Mouse (Mus musculus) CH12.LX (cell line): ENCODE measurements around the gene Cadm1. TPM values are rescaled to one million over a fixed set of nuclear protein-coding genes. Genes with fewer than 3 reads are reported as not detected.

Experiments
- DNase-seq: peaks from one replicate; pipeline ENCODE4 v3.0.0-alpha.2; 2013; ENCODE audit errors: extremely low read depth
- H3K27ac ChIP-seq: 2 replicates; pipeline ENCODE4 v1.5.1; 2012; ENCODE audit warnings: low read depth, mild to moderate bottlenecking, control low read depth, moderate library complexity; ENCODE audit not compliant: insufficient read depth
- H3K27me3 ChIP-seq: replicated peaks from 2 replicates; pipeline ENCODE3; 2012; ENCODE audit warnings: inconsistent platforms
- H3K36me3 ChIP-seq, 2 experiments: replicated peaks in 1 of 2; 2 replicates each; pipeline versions ENCODE3 to v1.6.1; 2012; ENCODE audit warnings: inconsistent platforms in 1 of 2, low read length in 1 of 2, mild to moderate bottlenecking in 1 of 2, mixed read lengths in 1 of 2, moderate library complexity in 1 of 2; ENCODE audit not compliant: control insufficient read depth in 1 of 2, insufficient read depth in 1 of 2
- H3K4me1 ChIP-seq, 2 experiments: 2 replicates each; pipeline ENCODE4 v1.6.1; 2012; ENCODE audit warnings: inconsistent platforms in 1 of 2, moderate library complexity in 1 of 2; ENCODE audit not compliant: insufficient read depth in 2 of 2, control insufficient read depth in 1 of 2
- H3K4me2 ChIP-seq: 2 replicates; pipeline ENCODE4 v1.6.1; 2012; ENCODE audit warnings: low read depth, mild to moderate bottlenecking, control low read depth; ENCODE audit not compliant: poor library complexity, insufficient read depth, severe bottlenecking
- H3K4me3 ChIP-seq, 3 experiments: fragments of 150-350 bp in 1 of 3; sonication (generic) in 1 of 3; replicated peaks in 1 of 3; 2 replicates each; pipeline versions ENCODE3 to v1.5.1; 2011 to 2012; ENCODE audit warnings: low read depth in 2 of 3, low read length in 2 of 3, mild to moderate bottlenecking in 2 of 3, moderate library complexity in 2 of 3, control low read depth in 1 of 3, improper control_type of control experiment in 1 of 3, inconsistent platforms in 1 of 3, mixed read lengths in 1 of 3; ENCODE audit not compliant: poor library complexity in 1 of 3
- H3K79me2 ChIP-seq: replicated peaks from 2 replicates; pipeline ENCODE4 v1.6.1; 2012; ENCODE audit warnings: mild to moderate bottlenecking, moderate library complexity; ENCODE audit not compliant: control insufficient read depth, poor library complexity, insufficient read depth, severe bottlenecking; ENCODE audit errors: extremely low read depth
- H3K9ac ChIP-seq: 2 replicates; pipeline ENCODE4 v1.6.1; 2012; ENCODE audit warnings: low read depth, mild to moderate bottlenecking, control low read depth, moderate library complexity; ENCODE audit not compliant: insufficient read depth
- H3K9me3 ChIP-seq: replicated peaks from 2 replicates; pipeline ENCODE3; 2012; ENCODE audit warnings: low read length, inconsistent platforms, mixed read lengths
- BHLHE40 ChIP-seq: IDR thresholded peaks from 2 replicates; pipeline ENCODE4 v1.6.1; 2011; ENCODE audit warnings: mild to moderate bottlenecking, low read depth, low read length, improper control_type of control experiment
- CHD1 ChIP-seq: IDR thresholded peaks from 2 replicates; pipeline ENCODE4 v1.6.1; 2012; ENCODE audit warnings: low read depth, low read length, improper control_type of control experiment, inconsistent platforms
- CTCF ChIP-seq, 2 experiments: IDR thresholded peaks in 1 of 2; conservative IDR thresholded peaks in 1 of 2; 2 replicates each; pipeline ENCODE4 v1.5.1; 2011 to 2012; ENCODE audit warnings: low read depth in 2 of 2, low read length in 2 of 2, improper control_type of control experiment in 1 of 2, inconsistent platforms in 1 of 2, mild to moderate bottlenecking in 1 of 2, moderate library complexity in 1 of 2
- E2F4 ChIP-seq: IDR thresholded peaks from 2 replicates; pipeline ENCODE4 v1.6.1; 2011; ENCODE audit warnings: low read depth, low read length, improper control_type of control experiment; ENCODE audit not compliant: insufficient replicate concordance
- ETS1 ChIP-seq: conservative IDR thresholded peaks from 2 replicates; pipeline ENCODE4 v1.6.1; 2012; ENCODE audit warnings: low read depth, mild to moderate bottlenecking, inconsistent platforms, low read length, improper control_type of control experiment, moderate library complexity
- HCFC1 ChIP-seq: IDR thresholded peaks from 2 replicates; pipeline ENCODE4 v1.6.1; 2012; ENCODE audit warnings: low read depth, mild to moderate bottlenecking, inconsistent platforms, low read length, improper control_type of control experiment
- JUN ChIP-seq: IDR thresholded peaks from 2 replicates; pipeline ENCODE4 v1.6.1; 2011; ENCODE audit warnings: low read depth, mild to moderate bottlenecking, low read length, improper control_type of control experiment, moderate library complexity; ENCODE audit not compliant: insufficient read depth
- JUND ChIP-seq: conservative IDR thresholded peaks from 2 replicates; pipeline ENCODE4 v1.6.1; 2011; ENCODE audit warnings: low read depth, low read length, improper control_type of control experiment
- MAFK ChIP-seq: IDR thresholded peaks from 2 replicates; pipeline ENCODE4 v1.6.1; 2011; ENCODE audit warnings: low read length, improper control_type of control experiment; ENCODE audit not compliant: insufficient replicate concordance
- MAX ChIP-seq: IDR thresholded peaks from 2 replicates; pipeline ENCODE4 v1.6.1; 2011; ENCODE audit warnings: low read length, improper control_type of control experiment
- MXI1 ChIP-seq: IDR thresholded peaks from 2 replicates; pipeline ENCODE4 v1.6.1; 2011; ENCODE audit warnings: mild to moderate bottlenecking, low read depth, low read length, improper control_type of control experiment
- NELFE ChIP-seq: IDR thresholded peaks from 2 replicates; pipeline ENCODE4 v1.6.1; 2011; ENCODE audit warnings: low read depth, low read length, improper control_type of control experiment
- NRF1 ChIP-seq: IDR thresholded peaks from 2 replicates; pipeline ENCODE4 v1.6.1; 2014; ENCODE audit warnings: low read depth, mild to moderate bottlenecking, inconsistent platforms, low read length, improper control_type of control experiment, moderate library complexity
- PAX5 ChIP-seq: IDR thresholded peaks from 2 replicates; pipeline ENCODE4 v1.6.1; 2012; ENCODE audit warnings: low read length, inconsistent platforms, mixed read lengths
- POLR2AphosphoS2 ChIP-seq: IDR thresholded peaks from 2 replicates; pipeline ENCODE4 v1.6.1; 2011; ENCODE audit warnings: low read depth, low read length, improper control_type of control experiment
- RAD21 ChIP-seq: IDR thresholded peaks from 2 replicates; pipeline ENCODE4 v1.6.1; 2011; ENCODE audit warnings: low read depth, mild to moderate bottlenecking, low read length, improper control_type of control experiment, moderate library complexity
- RCOR1 ChIP-seq: conservative IDR thresholded peaks from 2 replicates; pipeline ENCODE4 v1.6.1; 2012; ENCODE audit warnings: low read depth, mild to moderate bottlenecking, inconsistent platforms, low read length, improper control_type of control experiment
- SIN3A ChIP-seq: IDR thresholded peaks from 2 replicates; pipeline ENCODE4 v1.6.1; 2012; ENCODE audit warnings: low read length, improper control_type of control experiment, inconsistent platforms
- SMC3 ChIP-seq: IDR thresholded peaks from 2 replicates; pipeline ENCODE4 v1.6.1; 2011; ENCODE audit warnings: low read depth, low read length, improper control_type of control experiment
- TCF12 ChIP-seq: IDR thresholded peaks from 2 replicates; pipeline ENCODE4 v1.6.1; 2014; ENCODE audit warnings: low read depth, mild to moderate bottlenecking, inconsistent platforms, low read length, improper control_type of control experiment
- USF1 ChIP-seq: IDR thresholded peaks from 2 replicates; pipeline ENCODE4 v1.6.1; 2014; ENCODE audit warnings: low read depth, mild to moderate bottlenecking, inconsistent platforms, low read length, improper control_type of control experiment
- USF2 ChIP-seq: conservative IDR thresholded peaks from 2 replicates; pipeline ENCODE4 v1.6.1; 2011; ENCODE audit warnings: low read depth, low read length, improper control_type of control experiment
- ZKSCAN1 ChIP-seq: IDR thresholded peaks from 2 replicates; pipeline ENCODE4 v1.6.1; 2012; ENCODE audit warnings: low read depth, inconsistent platforms, low read length, improper control_type of control experiment, borderline replicate concordance
- dilution Hi-C: fragments of 300-500 bp; cut with MboI; formaldehyde crosslinking; loops from 2 replicates; pipeline ENCODE4 v1.14.3; 2020; ENCODE audit warnings: low sequenced_read_pairs; ENCODE audit not compliant: extremely low pct_unique_long_range_greater_than_20kb, extremely low pct_ligation_motif_present
- in situ Hi-C: fragments of 300-500 bp; cut with MboI; formaldehyde crosslinking; loops from 3 replicates; pipeline ENCODE4 v1.14.3; 2019; ENCODE audit warnings: low sequenced_read_pairs, low pct_ligation_motif_present, low pct_unique_long_range_greater_than_20kb, mixed read lengths
- polyA plus RNA-seq: library from polyadenylated mRNA; unstranded; fragments of >175 nt; gene quantifications from 2 replicates; pipeline ENCODE4 v1.2.1, GENCODE M21; 2012; ENCODE audit warnings: low read depth; ENCODE audit not compliant: insufficient read length
- total RNA-seq, 2 experiments: library from RNA; depleted of rRNA; stranded (reverse); fragments of 300-350 nt in 1 of 2; fragments of >200 nt in 1 of 2; gene quantifications; 2 replicates each; pipeline ENCODE4 v1.2.3; 2012 to 2014

Cadm1 gene
- total and polyA plus RNA-seq, 3 experiments, result not detected

DNA sequence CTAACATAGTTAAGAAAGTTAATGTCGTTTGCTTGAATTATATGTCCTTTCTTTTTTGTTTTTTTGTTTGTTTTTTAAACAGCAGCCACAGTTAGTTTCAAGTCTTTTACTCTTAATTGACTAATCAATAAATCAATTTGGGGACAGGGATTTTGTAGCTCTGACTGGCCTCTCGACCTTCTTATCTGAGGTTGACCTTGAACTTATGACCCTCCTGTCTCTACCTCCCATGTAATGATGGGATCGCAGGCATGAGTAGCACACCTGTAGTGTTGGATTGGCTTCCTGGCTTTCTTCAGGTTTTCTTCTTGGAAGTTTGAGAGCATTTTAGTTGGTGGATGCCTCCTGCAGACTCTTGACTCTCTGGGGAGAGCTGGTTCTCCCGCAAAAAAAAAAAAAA is 53.3 kb downstream of the Cadm1 start:
- H3K36me3 ChIP-seq, result no peaks in the 10 kb centered on the region
- no peaks in the 10 kb centered on the region for H3K4me1 ChIP-seq
- H3K4me3 ChIP-seq, result no peak overlapping the region
- no peaks in the 10 kb centered on the region for H3K79me2 ChIP-seq
- H3K9me3 ChIP-seq, result peaks cover 29% of the 10 kb centered on the region
- no peak overlapping the region for H3K4me2 ChIP-seq
- TF ChIP-seq POLR2AphosphoS2 (no peak), MAX (no peak), USF1 (no peak), MXI1 (no peak), JUN (no peak), RCOR1 (no peak), JUND (no peak), CHD1 (no peak), HCFC1 (no peak), E2F4 (no peak), ETS1 (no peak), TCF12 (no peak), BHLHE40 (no peak), ZKSCAN1 (no peak), MAFK (no peak), SIN3A (no peak), USF2 (no peak), NELFE (no peak), CTCF (conservative IDR thresholded peaks at IDR 0.05 in 1 of 2, IDR thresholded peaks at IDR 0.05 in 1 of 2; ENCODE audit: low read depth in 2 of 2, low read length in 2 of 2) (no peak), NRF1 (no peak)
- TF ChIP-seq, all 38 proteins: peak for 0
- dilution Hi-C loops, result no loop called here
- H3K9ac ChIP-seq, result no peak overlapping the region
- DNase-seq, result no peak
- no peak overlapping the region for H3K27ac ChIP-seq
- in situ Hi-C loops, result no loop called here
- no peaks in the 10 kb centered on the region for H3K27me3 ChIP-seq

DNA sequence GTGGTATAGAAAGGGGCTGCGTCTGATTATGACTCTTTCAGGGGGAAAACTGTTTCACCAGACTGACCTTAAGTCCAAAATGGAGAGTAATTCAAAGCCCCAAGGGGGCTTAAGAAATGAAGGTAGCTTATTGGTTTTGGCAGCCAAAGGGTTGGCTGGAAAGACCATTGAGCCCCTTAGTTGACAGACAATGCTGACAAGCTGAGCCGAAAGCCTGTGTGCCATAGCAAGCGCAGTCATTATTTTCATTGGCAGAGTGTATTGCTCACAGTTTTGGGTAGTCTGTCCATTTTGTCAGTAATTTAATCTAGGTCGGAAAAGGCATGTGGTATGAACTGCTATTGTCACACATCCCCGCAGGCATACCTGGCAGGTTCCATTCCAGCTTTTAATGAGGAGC is 56.2 kb downstream of the Cadm1 start:
- H3K4me1 ChIP-seq, result no peaks in the 10 kb centered on the region
- dilution Hi-C loops (no loop called here), in situ Hi-C loops (no loop called here)
- H3K27me3 ChIP-seq, result no peaks in the 10 kb centered on the region
- H3K4me3 ChIP-seq, result no peak overlapping the region
- H3K27ac ChIP-seq, result no peak overlapping the region
- TF ChIP-seq CTCF (conservative IDR thresholded peaks at IDR 0.05 in 1 of 2, IDR thresholded peaks at IDR 0.05 in 1 of 2; ENCODE audit: low read depth in 2 of 2, low read length in 2 of 2), result no peak
- no peak for TF ChIP-seq PAX5
- TF ChIP-seq ZKSCAN1, result no peak
- no peak for TF ChIP-seq TCF12
- TF ChIP-seq SMC3, result no peak
- no peak for TF ChIP-seq RAD21
- TF ChIP-seq USF1, result no peak
- TF ChIP-seq CHD1, result no peak
- TF ChIP-seq MAFK, result no peak
- no peak overlapping the region for H3K4me2 ChIP-seq
- H3K9ac ChIP-seq, result no peak overlapping the region
- no peak for DNase-seq
- peaks cover 34% of the 10 kb centered on the region for H3K9me3 ChIP-seq
- H3K79me2 ChIP-seq, result no peaks in the 10 kb centered on the region
- no peaks in the 10 kb centered on the region for H3K36me3 ChIP-seq
